Mouse (Mus musculus) kidney, embryonic 16.5 days (tissue): ENCODE data around the gene Plekhf1. TPM values are rescaled to one million over a fixed set of nuclear protein-coding genes. Genes with fewer than 3 reads are reported as not detected.

Experiments
- ATAC-seq: fragments of 200-750 bp; cut with Nextera tagmentation; 2 replicates; pipeline ENCODE4 v1.8.0; 2017; ENCODE audit warnings: moderate TSS enrichment; ENCODE audit not compliant: low FRiP score, low TSS enrichment
- H3K27ac ChIP-seq: fragments of 300-500 bp; sonication (generic); 2 replicates; pipeline ENCODE4 v1.5.1; 2014; ENCODE audit warnings: low read length
- H3K27me3 ChIP-seq: fragments of 300-500 bp; sonication (generic); 2 replicates; pipeline ENCODE4 v1.6.1; 2014; ENCODE audit warnings: low read length, control low read depth, mixed read lengths; ENCODE audit not compliant: insufficient read depth
- H3K36me3 ChIP-seq: fragments of 300-500 bp; sonication (generic); 2 replicates; pipeline ENCODE4 v1.6.1; 2014; ENCODE audit warnings: low read length, control low read depth, mixed read lengths; ENCODE audit not compliant: insufficient read depth
- H3K4me1 ChIP-seq: fragments of 300-500 bp; sonication (generic); 2 replicates; pipeline ENCODE4 v1.6.1; 2014; ENCODE audit warnings: low read length, control low read depth, mixed read lengths; ENCODE audit not compliant: insufficient read depth
- H3K4me2 ChIP-seq: fragments of 300-500 bp; sonication (generic); replicated peaks from 2 replicates; pipeline ENCODE4 v1.6.1; 2014; ENCODE audit warnings: low read depth, low read length
- H3K4me3 ChIP-seq: fragments of 300-500 bp; sonication (generic); 2 replicates; pipeline ENCODE4 v1.5.1; 2014; ENCODE audit warnings: mild to moderate bottlenecking, low read length
- H3K9ac ChIP-seq: fragments of 300-500 bp; sonication (generic); replicated peaks from 2 replicates; pipeline ENCODE4 v1.6.1; 2014; ENCODE audit warnings: low read length
- H3K9me3 ChIP-seq: fragments of 300-500 bp; sonication (generic); 2 replicates; pipeline ENCODE4 v1.6.1; 2016; ENCODE audit warnings: low read length, control low read depth
- WGBS: fragments of 180-500 bp; shearing (Covaris S2); extraction: QIAGEN DNeasy Blood & Tissue Kit; methylation state at CpG from one replicate; pipeline ENCODE4 v1.1.7; 2014; 5-methylcytosine and 5-hydroxymethylcytosine counted together
- polyA plus RNA-seq: library from polyadenylated mRNA; unstranded; fragments of >200 nt; fragmentation: Nextera tagmentation; extraction: Ambion mirVana; gene quantifications from 2 replicates; pipeline ENCODE4 v1.2.1, GENCODE M21; 2015

The Plekhf1 gene
- polyA plus RNA-seq, 1 experiment from 2014 or later, result 6.3 TPM

- Histone ChIP-seq H3K9ac (no peak overlapping the region), H3K36me3 (no peaks in the 10 kb centered on the region), H3K4me2 (no peak overlapping the region), H3K4me3 (no peak overlapping the region), H3K9me3 (0 out of 2 replicates have a peak, but pooled peaks cover 2% of the 10 kb centered on the region), H3K27me3 (no peaks in the 10 kb centered on the region), H3K4me1 (no peaks in the 10 kb centered on the region; the same call in 1 of the 2 replicates), H3K27ac (no peak overlapping the region)
- WGBS, result 82% methylated on average over 8 of the region's 8 CpGs
- ATAC-seq, result no peak
Observed at GRCm38 (mm10) chr7:38190056-38190835, 37.6 kb downstream of the Plekhf1 start.

DNA sequence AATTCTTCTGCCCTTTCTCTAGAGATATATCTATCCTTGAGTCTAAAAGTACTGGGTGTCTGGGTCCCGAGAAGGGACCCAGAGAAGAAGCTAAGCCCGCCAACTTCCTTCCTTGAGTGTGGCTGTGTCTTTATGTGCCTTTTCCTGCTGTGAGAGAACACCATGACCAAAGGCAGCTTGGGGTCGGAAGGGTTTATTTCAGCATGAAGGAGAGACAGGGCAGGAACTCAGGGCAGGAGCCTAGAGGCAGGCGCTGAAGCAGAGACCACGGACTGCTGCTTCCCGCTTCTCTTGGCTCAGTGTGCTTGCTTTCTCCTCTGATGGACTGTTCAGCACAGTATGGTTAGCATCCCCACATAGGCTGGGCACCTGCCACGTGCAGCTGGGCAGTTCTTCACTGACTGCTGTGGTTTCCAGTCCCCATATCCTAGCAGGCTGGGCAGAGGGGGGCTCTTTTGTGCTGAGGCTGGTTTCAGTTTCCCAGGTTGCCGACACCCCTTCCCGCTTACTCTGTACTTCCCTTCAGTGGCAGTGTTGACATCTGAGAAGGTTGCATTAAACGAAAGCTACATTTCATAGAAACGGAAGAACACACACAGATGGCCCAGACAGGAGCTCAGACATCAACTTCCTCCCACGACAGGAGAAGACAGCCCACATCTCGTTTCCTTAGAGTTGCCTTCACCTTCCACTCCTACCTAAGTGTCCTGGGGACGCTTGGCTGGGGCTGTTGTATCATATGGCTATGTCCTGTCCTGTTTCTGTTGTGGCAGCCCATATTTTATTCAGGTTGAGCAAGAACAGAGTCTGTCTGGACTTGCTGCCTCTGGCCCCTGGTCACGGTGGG is 38.5 kb downstream of the Plekhf1 start:
- peak; percentile 85 for ATAC-seq
- Histone ChIP-seq H3K36me3 (no peaks in the 10 kb centered on the region), H3K4me2 (no peak overlapping the region), H3K9ac (no peak overlapping the region), H3K27me3 (no peaks in the 10 kb centered on the region), H3K27ac (peak overlapping the region; percentile 69), H3K4me1 (peaks cover 5% of the 10 kb centered on the region), H3K9me3 (0 out of 2 replicates have a peak, but pooled peaks cover 2% of the 10 kb centered on the region), H3K4me3 (no peak overlapping the region)
- 45% methylated on average over 15 of the region's 15 CpGs for whole genome bisulfite sequencing

GRCm38 (mm10) chr7:38188281-38189075 is 39.3 kb downstream of the Plekhf1 start:
- H3K9me3 ChIP-seq, result 0 out of 2 replicates have a peak, but pooled peaks cover 2% of the 10 kb centered on the region
- H3K36me3 ChIP-seq, result no peaks in the 10 kb centered on the region
- H3K27me3 ChIP-seq, result no peaks in the 10 kb centered on the region
- H3K9ac ChIP-seq, result no peak overlapping the region
- 94% methylated on average over 8 of the region's 8 CpGs for WGBS
- ATAC-seq, result no peak
- no peak overlapping the region for H3K4me2 ChIP-seq
- peak overlapping the region; percentile 69 for H3K27ac ChIP-seq
- peaks cover 9% of the 10 kb centered on the region for H3K4me1 ChIP-seq
- H3K4me3 ChIP-seq, result no peak overlapping the region

GRCm38 (mm10) chr7:38187796-38188195 is 40.0 kb downstream of the Plekhf1 start:
- Histone ChIP-seq H3K36me3 (no peaks in the 10 kb centered on the region), H3K27me3 (no peaks in the 10 kb centered on the region), H3K27ac (no peak overlapping the region), H3K9me3 (0 out of 2 replicates have a peak, but pooled peaks cover 2% of the 10 kb centered on the region), H3K4me1 (peaks cover 15% of the 10 kb centered on the region), H3K4me2 (no peak overlapping the region), H3K4me3 (no peak overlapping the region), H3K9ac (no peak overlapping the region)
- WGBS, result 84% methylated on average over 4 of the region's 4 CpGs
- ATAC-seq, result no peak

DNA sequence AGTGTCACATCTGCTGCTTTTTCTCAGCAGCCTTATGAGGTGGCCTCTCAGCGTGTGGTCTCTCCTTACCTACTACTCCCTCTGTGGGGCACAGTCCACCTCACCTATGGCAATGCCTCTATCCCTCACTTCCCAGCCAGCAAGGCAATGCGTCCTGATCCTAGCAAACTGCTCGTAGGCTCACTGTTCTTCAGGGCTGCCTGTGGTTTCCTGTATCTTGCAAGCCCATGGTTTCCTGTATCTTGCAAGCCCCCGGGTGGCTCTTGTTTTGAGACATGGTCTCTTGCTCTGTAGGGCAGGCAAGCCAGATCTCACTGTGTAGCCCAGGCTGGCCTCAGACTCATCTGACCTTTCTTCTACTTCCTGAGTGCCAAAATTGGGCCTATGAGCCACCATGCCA is 41.0 kb downstream of the Plekhf1 start:
- peaks cover 18% of the 10 kb centered on the region for H3K4me1 ChIP-seq
- H3K4me3 ChIP-seq, result no peak overlapping the region
- H3K36me3 ChIP-seq, result no peaks in the 10 kb centered on the region
- H3K9ac ChIP-seq, result no peak overlapping the region
- H3K4me2 ChIP-seq, result no peak overlapping the region
- 66% methylated on average over 4 of the region's 4 CpGs for WGBS
- H3K9me3 ChIP-seq, result 0 out of 2 replicates have a peak, but pooled peaks cover 2% of the 10 kb centered on the region
- no peaks in the 10 kb centered on the region for H3K27me3 ChIP-seq
- H3K27ac ChIP-seq, result no peak overlapping the region
- ATAC-seq, result no peak

DNA sequence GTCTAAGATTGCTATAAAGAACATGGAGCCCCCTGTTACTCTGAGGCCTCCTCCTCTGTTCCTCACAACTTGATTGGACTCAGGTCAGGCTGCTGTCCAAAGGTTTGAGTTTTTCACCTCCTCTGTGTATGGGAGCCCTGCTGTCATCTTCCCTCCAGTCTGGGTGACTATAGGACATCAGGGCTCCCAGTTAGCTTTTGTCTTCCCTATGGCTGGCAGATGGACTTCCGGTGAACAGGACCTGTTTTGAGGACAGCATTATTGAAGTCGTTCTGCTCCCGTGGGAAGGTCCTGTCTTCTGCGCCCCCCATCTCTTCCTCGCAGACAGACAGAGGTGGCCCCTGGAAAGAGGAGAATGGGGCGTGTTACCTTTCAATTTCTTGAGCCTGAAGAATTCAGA is 43.0 kb downstream of the Plekhf1 start:
- WGBS, result 89% methylated on average over 6 of the region's 6 CpGs
- peak overlapping the region; percentile 22; the same call in 1 of the 2 replicates for H3K9ac ChIP-seq
- no peak overlapping the region for H3K4me3 ChIP-seq

GRCm38 (mm10) chr7:38184418-38184745 is 43.4 kb downstream of the Plekhf1 start:
- peak overlapping the region; percentile 89 for H3K4me2 ChIP-seq
- no peaks in the 10 kb centered on the region for H3K27me3 ChIP-seq
- 45% methylated on average over 1 of the region's 1 CpGs for WGBS
- no peak overlapping the region for H3K27ac ChIP-seq
- H3K4me3 ChIP-seq, result peak overlapping the region; percentile 66
- H3K36me3 ChIP-seq, result no peaks in the 10 kb centered on the region
- no peaks in the 10 kb centered on the region for H3K9me3 ChIP-seq
- peaks cover 18% of the 10 kb centered on the region for H3K4me1 ChIP-seq
- no peak for ATAC-seq
- peak overlapping the region; percentile 22; the same call in 1 of the 2 replicates for H3K9ac ChIP-seq

More for the DNA sequence above, 43.0 kb downstream of the Plekhf1 start:
- Histone ChIP-seq H3K27me3 (no peaks in the 10 kb centered on the region), H3K4me1 (peaks cover 18% of the 10 kb centered on the region), H3K36me3 (no peaks in the 10 kb centered on the region), H3K4me2 (peak overlapping the region; percentile 89; the same call in 1 of the 2 replicates), H3K27ac (no peak overlapping the region), H3K9me3 (no peaks in the 10 kb centered on the region)
- no peak for ATAC-seq

DNA sequence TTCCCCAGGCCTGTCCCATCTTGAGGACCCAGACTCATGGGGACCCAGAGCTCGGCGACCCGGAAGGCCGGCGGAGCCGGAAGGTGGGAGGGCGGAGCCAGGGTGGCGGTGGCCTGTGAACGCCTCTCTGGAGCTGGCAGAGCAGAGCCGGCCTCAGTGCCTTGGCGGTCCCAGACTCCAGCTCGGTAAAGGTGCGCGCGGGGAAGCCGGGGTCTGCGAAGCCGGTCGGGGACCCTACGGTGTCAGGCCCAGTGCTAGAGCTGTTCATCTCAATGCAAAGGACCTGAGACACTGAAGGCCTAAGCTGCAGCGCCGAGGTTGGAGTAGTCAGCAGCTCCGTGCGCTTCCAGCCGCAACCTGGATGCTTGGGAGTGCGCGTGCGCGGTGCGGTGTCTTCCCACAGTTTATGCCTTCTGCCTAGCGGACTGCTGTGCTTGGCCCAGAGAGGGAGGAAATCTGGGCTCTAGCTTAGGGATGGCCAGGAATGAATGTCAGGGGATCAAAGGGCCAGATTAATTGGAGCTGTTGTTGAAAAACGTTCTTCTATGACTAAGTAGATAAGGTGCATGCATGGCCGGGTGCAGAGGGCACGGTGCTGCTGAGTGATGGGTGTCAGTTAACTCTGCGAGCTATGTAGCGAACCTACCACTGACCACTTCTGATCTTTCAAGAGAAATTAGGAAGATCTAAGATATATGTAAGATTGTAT is 44.0 kb downstream of the Plekhf1 start:
- H3K4me2 ChIP-seq, result peak overlapping the region; percentile 89
- no peaks in the 10 kb centered on the region for H3K9me3 ChIP-seq
- peak; percentile 93 for ATAC-seq
- H3K27ac ChIP-seq, result peak overlapping the region; percentile 79
- 4% methylated on average over 36 of the region's 36 CpGs for WGBS
- H3K27me3 ChIP-seq, result no peaks in the 10 kb centered on the region
- H3K9ac ChIP-seq, result peak overlapping the region; percentile 76
- H3K4me3 ChIP-seq, result peak overlapping the region; percentile 66
- H3K36me3 ChIP-seq, result no peaks in the 10 kb centered on the region
- peaks cover 18% of the 10 kb centered on the region for H3K4me1 ChIP-seq
